9 mouse cellular contexts compared by ENCODE assay signal in the genomic region with DNA sequence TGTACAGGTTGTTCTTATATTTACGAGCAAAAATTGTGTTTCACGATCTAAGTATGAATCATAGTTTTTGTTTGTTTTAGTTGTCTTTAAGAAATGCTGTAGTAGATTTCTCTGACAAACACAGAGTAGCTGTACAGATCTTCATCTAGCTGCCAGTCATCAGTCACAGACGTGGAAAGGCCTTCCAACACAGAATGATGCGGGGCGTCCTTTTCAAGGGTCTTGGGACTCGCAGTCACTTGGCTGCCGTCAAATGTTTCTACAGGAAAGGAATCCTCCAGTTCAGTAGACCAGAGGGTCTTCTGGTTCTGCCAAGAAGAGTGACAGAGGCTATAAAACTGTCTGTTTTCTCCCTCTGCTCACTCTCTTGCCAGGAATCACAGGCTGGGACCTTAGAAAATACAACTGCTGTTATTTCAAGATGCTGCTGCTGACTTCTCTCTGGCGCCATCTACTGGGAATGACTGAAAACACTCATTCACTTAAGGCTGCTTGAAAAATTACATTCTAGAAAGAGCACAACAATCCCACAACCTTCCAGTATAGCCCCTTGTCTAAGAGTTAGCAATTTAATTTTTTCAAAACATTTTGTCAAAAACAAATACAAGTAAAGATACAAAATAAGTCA.
DNase-seq lines count a peak whose midpoint lies in the region; ATAC-seq and TF ChIP-seq lines count a peak whose summit lies in the region.
"Had no signal": no experiment of that assay in that cellular context is flagged by ENCODE, and none has a peak within 500 bp of the region (broad histone marks: within the 10 kb centered on the region; RNA-seq: fewer than 3 reads in every experiment).

No protein-coding gene starts in this region.

- H3K27ac ChIP-seq in liver, adult 2 months (replicated peaks; ENCODE audit: insufficient read depth, low read depth, low read length) = no peak overlapping the region
- no peak overlapping the region for H3K27ac ChIP-seq in neural tube, embryonic 14.5 days (ENCODE audit: low read depth, low read length)
- H3K27ac ChIP-seq: stomach, embryonic 15.5 days had no signal

- TF ChIP-seq POLR2A in liver, adult 2 months (IDR thresholded peaks at IDR 0.05; ENCODE audit: extremely low read depth, insufficient read depth, low read length) = no peak

- H3K9me3 ChIP-seq in neural tube, embryonic 14.5 days (ENCODE audit: control insufficient read depth, low read length) = no peaks in the 10 kb centered on the region
- H3K9me3 ChIP-seq: stomach, embryonic 15.5 days had no signal

- TF ChIP-seq CTCF in liver, adult 2 months (IDR thresholded peaks at IDR 0.05; ENCODE audit: low read depth, low read length) = peak; percentile 60

- ATAC-seq in neural tube, embryonic 14.5 days (ENCODE audit: low read depth) = peak; percentile 54; the same call in 1 of the 2 replicates

- peaks cover 2% of the 10 kb centered on the region; the same call in 1 of the 2 replicates for H3K4me1 ChIP-seq in liver, adult 2 months (ENCODE audit: control insufficient read depth, insufficient read depth, low read length)
- no peaks in the 10 kb centered on the region for H3K4me1 ChIP-seq in neural tube, embryonic 14.5 days (ENCODE audit: control insufficient read depth, insufficient read depth, low read length)
- H3K4me1 ChIP-seq: stomach, embryonic 15.5 days had no signal

- H3K36me3 ChIP-seq in liver, adult 2 months (ENCODE audit: control insufficient read depth, insufficient read depth, low read length) = no peaks in the 10 kb centered on the region
- no peaks in the 10 kb centered on the region for H3K36me3 ChIP-seq in neural tube, embryonic 14.5 days (ENCODE audit: control insufficient read depth, insufficient read depth, low read length)
- H3K36me3 ChIP-seq: stomach, embryonic 15.5 days had no signal

- no peak overlapping the region for H3K4me2 ChIP-seq in neural tube, embryonic 14.5 days (ENCODE audit: low read depth, low read length)
- H3K4me2 ChIP-seq: stomach, embryonic 15.5 days had no signal

- H3K9ac ChIP-seq in liver, adult 2 months (ENCODE audit: low read depth, low read length) = no peak overlapping the region
- H3K9ac ChIP-seq in neural tube, embryonic 14.5 days (replicated peaks; ENCODE audit: low read depth, low read length) = no peak overlapping the region
- H3K9ac ChIP-seq: stomach, embryonic 15.5 days had no signal

- WGBS in liver, adult 2 months = 77% methylated on average over 8 of the region's 8 CpGs
- 66% methylated on average over 8 of the region's 8 CpGs for WGBS in neural tube, embryonic 14.5 days

- DNase-seq in B cell, adult 2 months = peak; percentile 53 to 55
- DNase-seq in NIH3T3 (ENCODE audit: low read depth) = peak; percentile 91
- DNase-seq in cerebellum, postnatal 10 days = peak; percentile 80 to 90
- DNase-seq in frontal cortex, postnatal 36 days (ENCODE audit: low spot score in 2 of 2) = peak; percentile 39 to 80
- peak; percentile 65 for DNase-seq in kidney, postnatal 10 days
- DNase-seq in liver, adult 2 months (ENCODE audit: extremely low read depth, low read depth, low spot score) = peak; percentile 67
- peak; percentile 10 to 24 for DNase-seq in urinary bladder, postnatal 36 days (ENCODE audit: low spot score in 2 of 2)

- no peaks in the 10 kb centered on the region for H3K27me3 ChIP-seq in liver, adult 2 months (ENCODE audit: control insufficient read depth, insufficient read depth, low read length)
- no peaks in the 10 kb centered on the region for H3K27me3 ChIP-seq in neural tube, embryonic 14.5 days (ENCODE audit: control insufficient read depth, insufficient read depth, low read length)
- H3K27me3 ChIP-seq: stomach, embryonic 15.5 days had no signal

- no peaks in the 10 kb centered on the region for H3K79me2 ChIP-seq in liver, adult 2 months (ENCODE audit: control insufficient read depth, insufficient read depth, low read length)

- no peak overlapping the region for H3K4me3 ChIP-seq in liver, adult 2 months (ENCODE audit: insufficient read depth, low read depth, low read length)
- H3K4me3 ChIP-seq in neural tube, embryonic 14.5 days (ENCODE audit: low read depth, low read length) = no peak overlapping the region
- H3K4me3 ChIP-seq: stomach, embryonic 15.5 days had no signal

Comparison
In these comparisons a context has a peak if more than half of its experiments do, and no peak if none do; other contexts are left out.
1. DNase-seq: peak in every context shown above with its lines; median percentile 91 in NIH3T3; 85 in cerebellum, postnatal 10 days; 67 in liver, adult 2 months; 65 in kidney, postnatal 10 days; 60 in frontal cortex, postnatal 36 days; 54 in B cell, adult 2 months; 17 in urinary bladder, postnatal 36 days.